Mouse (Mus musculus) liver, embryonic 14.5 days (tissue): ENCODE results near the gene Ppp1r12b. TPM values are rescaled to one million over a fixed set of nuclear protein-coding genes. Genes with fewer than 3 reads are reported as not detected.

ENCODE experiments used
- ATAC-seq: fragments of 200-750 bp; cut with Nextera tagmentation; 2 replicates; pipeline ENCODE4 v1.8.0; 2017; ENCODE audit warnings: moderate number of reproducible peaks, mild to moderate bottlenecking, moderate library complexity; ENCODE audit not compliant: insufficient read depth
- DNase-seq, 3 experiments: peaks; one replicate each; pipeline ENCODE4 v3.0.0-alpha.2; 2012 to 2013; ENCODE audit warnings: low read depth in 3 of 3, low spot score in 3 of 3
- H3K27ac ChIP-seq: fragments of 300-500 bp; sonication (generic); 2 replicates; pipeline ENCODE4 v1.5.1; 2014; ENCODE audit warnings: moderate library complexity, mild to moderate bottlenecking, control low read depth, inconsistent platforms
- H3K27me3 ChIP-seq: fragments of 300-500 bp; sonication (generic); 2 replicates; pipeline ENCODE4 v1.6.1; 2014; ENCODE audit warnings: mild to moderate bottlenecking, low read length, moderate library complexity; ENCODE audit not compliant: control insufficient read depth, insufficient read depth
- H3K36me3 ChIP-seq: fragments of 300-500 bp; sonication (generic); replicated peaks from 2 replicates; pipeline ENCODE4 v1.6.1; 2014; ENCODE audit warnings: low read depth; ENCODE audit not compliant: control insufficient read depth, insufficient read depth
- H3K4me1 ChIP-seq, 2 experiments: fragments of 200-500 bp in 1 of 2; fragments of 300-500 bp in 1 of 2; sonication (generic) in 1 of 2; replicated peaks; 2 replicates each; pipeline ENCODE4 v1.6.1; 2012 to 2014; ENCODE audit warnings: antibody characterized with exemption in 1 of 2, inconsistent platforms in 1 of 2, low read length in 1 of 2; ENCODE audit not compliant: control insufficient read depth in 2 of 2, insufficient read depth in 2 of 2
- H3K4me2 ChIP-seq: fragments of 300-500 bp; sonication (generic); 2 replicates; pipeline ENCODE4 v1.6.1; 2014; ENCODE audit warnings: low read depth, mild to moderate bottlenecking, control low read depth, moderate library complexity
- H3K4me3 ChIP-seq, 2 experiments: fragments of 200-500 bp in 1 of 2; fragments of 300-500 bp in 1 of 2; sonication (generic) in 1 of 2; 2 replicates each; pipeline ENCODE4 v1.5.1; 2012 to 2014; ENCODE audit warnings: low read depth in 2 of 2, low read length in 2 of 2, mild to moderate bottlenecking in 2 of 2, control low read depth in 1 of 2, inconsistent platforms in 1 of 2, moderate library complexity in 1 of 2; ENCODE audit not compliant: insufficient read depth in 1 of 2
- H3K9ac ChIP-seq: fragments of 300-500 bp; sonication (generic); replicated peaks from 2 replicates; pipeline ENCODE4 v1.6.1; 2014; ENCODE audit warnings: mild to moderate bottlenecking, control low read depth, moderate library complexity
- H3K9me3 ChIP-seq: fragments of 300-500 bp; sonication (generic); 2 replicates; pipeline ENCODE4 v1.6.1; 2016; ENCODE audit warnings: low read length, mixed read lengths; ENCODE audit not compliant: control insufficient read depth
- CTCF ChIP-seq: IDR thresholded peaks from 2 replicates; pipeline ENCODE4 v1.5.1; 2016; ENCODE audit warnings: antibody characterized with exemption, low read depth, control low read depth
- EP300 ChIP-seq: IDR thresholded peaks from 2 replicates; pipeline ENCODE4 v1.6.1; 2016; ENCODE audit warnings: antibody characterized with exemption, low read depth
- WGBS: fragments of 180-500 bp; shearing (Covaris S2); extraction: QIAGEN DNeasy Blood & Tissue Kit; methylation state at CpG from one replicate; pipeline ENCODE4 v1.1.7; 2014; ENCODE audit not compliant: insufficient replicate concordance; 5-methylcytosine and 5-hydroxymethylcytosine counted together
- polyA plus RNA-seq, 2 experiments: library from polyadenylated mRNA; depleted of rRNA in 1 of 2; stranded (reverse) in 1 of 2; unstranded in 1 of 2; fragments of >200 nt; fragmentation: Nextera tagmentation in 1 of 2; extraction: Ambion mirVana in 1 of 2; gene quantifications; 2 replicates each; pipeline versions ENCODE4 v1.2.1 to v1.2.3; 2012 to 2014

Ppp1r12b gene
- polyA plus RNA-seq, 2 experiments = 1.6 to 1.7 TPM

DNA sequence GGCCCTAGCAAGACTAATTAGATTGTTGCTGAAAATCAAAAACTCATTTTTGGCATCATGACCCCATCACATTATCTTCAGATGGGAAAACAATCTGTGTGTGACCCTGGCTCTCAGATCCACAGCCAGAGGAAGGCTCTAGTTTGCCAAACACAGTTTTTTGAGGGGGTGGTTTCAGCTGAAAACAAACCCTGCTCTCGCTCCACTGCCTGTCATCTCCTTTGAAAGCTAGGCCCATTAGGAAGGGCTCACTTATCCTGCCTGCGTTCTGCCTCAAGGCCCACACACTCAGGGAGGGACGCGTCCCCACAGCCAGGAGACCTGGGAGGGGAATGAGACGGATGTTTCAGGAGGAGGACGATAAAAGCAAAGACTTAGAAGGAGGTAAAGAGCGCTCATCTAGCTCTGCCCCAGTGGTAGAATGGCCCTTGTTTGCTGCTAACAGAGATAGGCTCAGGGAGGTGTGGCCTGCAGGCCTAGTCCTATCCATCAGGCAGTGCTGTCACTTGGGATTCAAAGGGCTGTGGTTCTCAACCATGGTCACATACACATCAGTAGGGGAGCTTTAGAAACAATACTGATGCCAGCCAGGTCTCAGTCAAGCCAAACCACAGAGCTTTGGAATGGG is 190.8 kb downstream of the Ppp1r12b start:
- Histone ChIP-seq H3K36me3 (no peaks in the 10 kb centered on the region; the same call in 1 of the 2 replicates), H3K4me2 (no peak overlapping the region), H3K27me3 (no peaks in the 10 kb centered on the region), H3K27ac (no peak overlapping the region), H3K9me3 (no peaks in the 10 kb centered on the region), H3K4me3 (no peak overlapping the region), H3K4me1 (peaks cover 0 to 9% of the 10 kb centered on the region in 2 experiments; a peak in 1 of 4 replicates), H3K9ac (no peak overlapping the region)
- TF ChIP-seq CTCF (no peak), EP300 (no peak)
- no peak for ATAC-seq
- 69% methylated on average over 7 of the region's 7 CpGs for WGBS
- no peak for DNase-seq

DNA sequence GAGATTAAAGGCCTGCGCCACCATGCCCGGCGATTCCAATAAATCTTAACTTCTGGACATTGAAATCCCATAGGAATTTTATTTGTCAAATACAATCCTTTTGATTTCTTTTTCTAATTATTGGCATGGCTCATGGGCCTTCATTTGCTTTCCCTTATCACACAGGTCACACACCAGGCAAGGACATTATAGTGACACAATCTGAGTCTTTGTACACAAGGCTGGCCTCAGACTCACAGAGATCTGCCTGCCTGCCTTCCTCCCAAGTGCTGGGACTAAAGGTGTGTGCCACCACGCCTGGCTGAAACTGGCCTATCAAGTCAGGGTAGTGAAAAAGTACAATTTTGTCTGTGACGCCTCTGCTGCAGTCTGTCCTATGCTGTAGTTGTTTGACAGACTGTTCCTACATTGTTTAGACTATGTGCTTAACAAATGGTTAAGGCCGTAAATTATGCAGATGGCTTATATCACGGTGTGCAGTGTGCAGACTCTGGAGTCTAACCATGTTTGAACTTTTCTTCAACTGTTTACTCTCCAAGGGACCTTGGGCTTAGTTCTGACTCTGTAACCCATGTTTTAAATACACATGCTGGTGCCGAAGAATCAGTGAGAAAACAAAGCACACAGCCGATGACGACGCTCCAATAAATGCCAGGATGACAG is 191.8 kb downstream of the Ppp1r12b start:
- Histone ChIP-seq H3K27ac (no peak overlapping the region), H3K4me2 (no peak overlapping the region), H3K36me3 (no peaks in the 10 kb centered on the region; the same call in 1 of the 2 replicates), H3K4me3 (no peak overlapping the region), H3K9me3 (no peaks in the 10 kb centered on the region), H3K9ac (no peak overlapping the region), H3K4me1 (peaks cover 0 to 9% of the 10 kb centered on the region in 2 experiments; a peak in 1 of 4 replicates), H3K27me3 (no peaks in the 10 kb centered on the region)
- TF ChIP-seq EP300 (no peak), CTCF (no peak)
- ATAC-seq (no peak), DNase-seq (no peak)
- 73% methylated on average over 11 of the region's 11 CpGs for WGBS

DNA sequence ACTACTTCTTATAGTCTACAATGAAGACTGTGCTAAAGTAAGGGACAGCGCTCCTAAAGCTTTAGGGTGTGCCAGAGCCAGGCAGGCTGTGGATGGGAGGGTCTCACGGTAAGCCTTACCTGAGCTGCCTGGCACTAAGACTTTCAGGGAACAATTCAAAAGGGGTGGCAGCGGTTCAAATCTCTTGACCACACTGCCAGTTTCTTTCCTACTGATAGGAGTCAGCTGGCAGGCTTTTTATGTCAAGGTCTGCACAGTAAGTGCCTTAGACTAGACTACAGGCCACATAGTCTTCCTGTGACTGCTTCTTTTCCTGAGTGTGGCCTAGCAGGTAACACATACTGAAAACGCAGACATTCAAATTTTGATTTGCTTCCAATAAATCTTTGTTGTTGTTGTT is 192.5 kb downstream of the Ppp1r12b start:
- peaks cover 0 to 9% of the 10 kb centered on the region in 2 experiments; a peak in 1 of 4 replicates for H3K4me1 ChIP-seq
- 75% methylated on average over 4 of the region's 4 CpGs for WGBS
- H3K36me3 ChIP-seq = no peaks in the 10 kb centered on the region
- no peaks in the 10 kb centered on the region for H3K27me3 ChIP-seq
- no peak overlapping the region for H3K4me2 ChIP-seq
- no peak overlapping the region for H3K27ac ChIP-seq
- no peak overlapping the region for H3K4me3 ChIP-seq
- H3K9ac ChIP-seq = no peak overlapping the region
- ATAC-seq (no peak), DNase-seq (no peak)
- TF ChIP-seq CTCF = no peak
- TF ChIP-seq EP300 = no peak
- no peaks in the 10 kb centered on the region for H3K9me3 ChIP-seq

DNA sequence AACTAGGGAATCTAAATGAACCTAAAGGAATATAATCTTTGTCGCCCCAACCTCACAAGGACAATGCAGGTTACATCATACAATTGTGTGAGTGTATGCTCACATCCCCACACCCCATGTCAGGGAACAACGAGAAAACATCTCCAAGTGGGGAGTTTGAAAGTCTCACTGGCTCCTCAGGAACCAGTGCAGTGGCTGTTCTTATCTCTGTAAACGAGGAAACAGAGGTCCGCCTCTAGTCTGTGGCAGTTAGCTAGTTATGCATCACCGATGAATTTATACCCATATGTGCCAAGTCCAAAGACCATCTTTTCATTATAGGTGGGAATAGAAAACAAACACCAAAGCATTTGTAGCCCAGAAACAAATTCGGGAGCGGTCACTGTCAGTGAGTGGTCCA is 194.2 kb downstream of the Ppp1r12b start:
- TF ChIP-seq CTCF (no peak), EP300 (no peak)
- no peaks in the 10 kb centered on the region for H3K9me3 ChIP-seq
- 39% methylated on average over 7 of the region's 7 CpGs for WGBS
- no peak overlapping the region for H3K9ac ChIP-seq
- peaks cover 0 to 9% of the 10 kb centered on the region in 2 experiments; a peak in 1 of 4 replicates for H3K4me1 ChIP-seq
- H3K27ac ChIP-seq = no peak overlapping the region
- DNase-seq (no peak), ATAC-seq (no peak)
- H3K27me3 ChIP-seq = no peaks in the 10 kb centered on the region
- no peak overlapping the region for H3K4me3 ChIP-seq
- H3K4me2 ChIP-seq = no peak overlapping the region
- H3K36me3 ChIP-seq = no peaks in the 10 kb centered on the region

DNA sequence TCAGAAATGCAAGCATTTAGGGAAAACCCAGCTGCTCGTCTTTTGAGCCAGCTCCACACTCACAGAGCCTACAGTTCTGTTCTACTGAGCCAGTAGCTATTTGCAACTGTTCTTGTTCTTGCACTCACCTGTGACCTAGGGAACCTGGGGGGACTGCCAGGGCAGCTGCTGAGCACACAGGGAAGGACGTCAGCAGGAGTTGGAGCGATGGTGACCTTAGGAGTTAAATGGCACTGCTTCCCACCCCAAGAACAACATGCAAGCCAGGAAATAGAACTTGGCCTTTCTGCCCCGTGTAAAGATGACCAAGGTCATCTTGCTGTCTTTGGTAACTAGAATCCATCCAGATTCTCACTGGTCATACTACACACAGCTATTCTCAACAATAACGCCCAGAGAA is 195.1 kb downstream of the Ppp1r12b start:
- Histone ChIP-seq H3K9ac (no peak overlapping the region), H3K27ac (no peak overlapping the region), H3K4me1 (peaks cover 0 to 9% of the 10 kb centered on the region in 2 experiments; a peak in 1 of 4 replicates), H3K27me3 (no peaks in the 10 kb centered on the region), H3K4me3 (no peak overlapping the region), H3K4me2 (no peak overlapping the region), H3K9me3 (no peaks in the 10 kb centered on the region), H3K36me3 (no peaks in the 10 kb centered on the region)
- ATAC-seq (no peak), DNase-seq (no peak)
- TF ChIP-seq EP300 (no peak), CTCF (no peak)
- WGBS = 70% methylated on average over 5 of the region's 5 CpGs
